Mouse (Mus musculus) lung, postnatal 0 days (tissue): Measurements from ENCODE around the gene Med13l. TPM values are rescaled to one million over a fixed set of nuclear protein-coding genes. Genes with fewer than 3 reads are reported as not detected.

Experiments used
- ATAC-seq: fragments of 200-750 bp; cut with Nextera tagmentation; 2 replicates; pipeline ENCODE4 v1.8.0; 2017; ENCODE audit warnings: moderate library complexity
- DNase-seq: peaks from one replicate; pipeline ENCODE4 v3.0.0-alpha.2; 2016; ENCODE audit warnings: low spot score
- H3K27ac ChIP-seq: fragments of 300-500 bp; sonication (generic); 2 replicates; pipeline ENCODE4 v1.5.1; 2014; ENCODE audit warnings: antibody characterized with exemption, mild to moderate bottlenecking, low read length, mixed read lengths
- H3K27me3 ChIP-seq: fragments of 300-500 bp; sonication (generic); replicated peaks from 2 replicates; pipeline ENCODE4 v1.6.1; 2014; ENCODE audit warnings: low read length, mixed read lengths; ENCODE audit not compliant: insufficient read depth
- H3K36me3 ChIP-seq: fragments of 300-500 bp; sonication (generic); 2 replicates; pipeline ENCODE4 v1.6.1; 2014; ENCODE audit warnings: low read length, mixed read lengths; ENCODE audit not compliant: insufficient read depth
- H3K4me1 ChIP-seq: fragments of 300-500 bp; sonication (generic); 2 replicates; pipeline ENCODE4 v1.6.1; 2014; ENCODE audit warnings: antibody characterized with exemption, low read depth, low read length, mixed read lengths; ENCODE audit not compliant: insufficient read depth
- H3K4me2 ChIP-seq: fragments of 300-500 bp; sonication (generic); replicated peaks from 2 replicates; pipeline ENCODE4 v1.6.1; 2014; ENCODE audit warnings: low read depth, mild to moderate bottlenecking, low read length, moderate library complexity, mixed read lengths
- H3K4me3 ChIP-seq: fragments of 300-500 bp; sonication (generic); 2 replicates; pipeline ENCODE4 v1.5.1; 2014; ENCODE audit warnings: low read depth, low read length
- H3K9ac ChIP-seq: fragments of 300-500 bp; sonication (generic); replicated peaks from 2 replicates; pipeline ENCODE4 v1.6.1; 2014; ENCODE audit warnings: low read depth, mild to moderate bottlenecking
- H3K9me3 ChIP-seq: fragments of 300-500 bp; sonication (generic); 2 replicates; pipeline ENCODE4 v1.6.1; 2016; ENCODE audit warnings: low read length, mixed read lengths
- CTCF ChIP-seq: IDR thresholded peaks from 2 replicates; pipeline ENCODE4 v1.5.1; 2016; ENCODE audit warnings: antibody characterized with exemption, mild to moderate bottlenecking
- EP300 ChIP-seq: IDR thresholded peaks from 2 replicates; pipeline ENCODE4 v1.6.1; 2016; ENCODE audit warnings: antibody characterized with exemption, mild to moderate bottlenecking, control low read depth
- whole genome bisulfite sequencing: fragments of 180-500 bp; shearing (Covaris S2); extraction: QIAGEN DNeasy Blood & Tissue Kit; methylation state at CpG from one replicate; pipeline ENCODE4 v1.1.7; 2014; 5-methylcytosine and 5-hydroxymethylcytosine counted together
- polyA plus RNA-seq: library from polyadenylated mRNA; unstranded; fragments of >200 nt; fragmentation: Nextera tagmentation; extraction: Ambion mirVana; gene quantifications from 2 replicates; pipeline ENCODE4 v1.2.1, GENCODE M21; 2015

Gene Med13l
- polyA plus RNA-seq, 1 experiment from 2014 or later = 10.1 TPM

DNA sequence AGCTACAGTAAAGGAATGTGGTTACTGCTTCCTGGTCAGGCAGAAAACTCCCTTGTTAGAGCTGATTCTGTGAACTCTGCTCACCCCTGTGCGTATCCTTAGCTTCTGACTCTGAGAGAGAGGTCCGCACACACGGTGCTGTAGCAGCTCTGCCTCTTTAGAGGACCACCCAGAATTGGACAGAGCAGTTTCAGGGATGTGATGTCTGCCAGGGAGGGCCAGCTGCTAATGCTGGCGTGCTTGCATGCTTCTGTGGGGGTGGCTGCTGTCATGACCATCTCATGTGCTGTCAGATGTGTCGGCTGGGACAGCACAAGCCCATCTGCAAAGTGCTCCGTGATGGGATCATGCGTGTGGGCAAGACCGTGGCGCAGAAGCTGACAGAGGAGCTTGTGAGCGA lies 186.5 kb downstream of the Med13l start:
- Histone ChIP-seq H3K9me3 (no peaks in the 10 kb centered on the region), H3K4me1 (no peaks in the 10 kb centered on the region), H3K4me3 (no peak overlapping the region), H3K36me3 (peaks cover 49% of the 10 kb centered on the region), H3K9ac (no peak overlapping the region), H3K4me2 (no peak overlapping the region), H3K27me3 (no peaks in the 10 kb centered on the region), H3K27ac (no peak overlapping the region)
- no peak for DNase-seq
- 80% methylated on average over 10 of the region's 10 CpGs for WGBS
- no peak for ATAC-seq
- TF ChIP-seq EP300 (no peak), CTCF (no peak)

DNA sequence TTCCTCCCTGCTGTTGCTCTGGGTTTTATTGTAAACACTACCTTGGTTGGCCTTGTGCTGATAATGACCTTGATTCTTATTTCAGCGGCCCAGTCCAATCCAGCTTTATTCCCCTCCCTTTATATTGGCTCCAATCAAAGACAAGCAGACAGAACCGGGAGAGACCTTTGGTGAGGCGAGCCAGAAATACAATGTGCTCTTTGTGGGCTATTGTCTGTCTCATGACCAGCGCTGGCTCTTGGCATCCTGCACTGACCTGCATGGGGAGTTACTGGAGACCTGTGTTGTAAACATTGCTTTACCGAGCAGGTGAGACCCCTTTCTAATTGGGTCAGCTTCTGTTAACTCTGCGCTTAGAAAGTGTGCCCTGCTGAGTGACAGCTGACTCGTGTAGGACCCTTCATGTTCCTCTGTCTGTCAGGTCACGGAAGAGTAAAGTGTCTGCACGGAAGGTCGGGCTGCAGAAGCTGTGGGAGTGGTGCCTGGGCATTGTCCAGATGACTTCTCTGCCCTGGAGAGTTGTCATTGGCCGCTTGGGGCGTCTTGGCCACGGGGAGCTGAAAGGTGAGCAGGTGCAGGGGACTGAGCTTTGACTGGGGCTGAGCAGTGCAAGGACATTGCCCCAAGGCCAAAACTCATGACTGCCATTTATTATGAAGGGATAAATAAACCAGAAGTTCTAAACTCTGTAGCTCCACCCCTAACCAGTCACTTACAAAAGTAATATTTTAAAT lies 191.1 kb downstream of the Med13l start:
- ATAC-seq (no peak), DNase-seq (no peak)
- H3K36me3 ChIP-seq = peaks cover 53% of the 10 kb centered on the region
- no peak overlapping the region for H3K9ac ChIP-seq
- TF ChIP-seq CTCF = no peak
- TF ChIP-seq EP300 = no peak
- H3K4me1 ChIP-seq = no peaks in the 10 kb centered on the region
- no peak overlapping the region for H3K27ac ChIP-seq
- no peak overlapping the region for H3K4me3 ChIP-seq
- H3K4me2 ChIP-seq = no peak overlapping the region
- H3K27me3 ChIP-seq = no peaks in the 10 kb centered on the region
- no peaks in the 10 kb centered on the region for H3K9me3 ChIP-seq
- WGBS = 76% methylated on average over 13 of the region's 13 CpGs

GRCm38 (mm10) chr5:118752868-118753267 lies 192.4 kb downstream of the Med13l start:
- Histone ChIP-seq H3K9me3 (no peaks in the 10 kb centered on the region), H3K4me2 (no peak overlapping the region), H3K9ac (no peak overlapping the region), H3K27me3 (no peaks in the 10 kb centered on the region), H3K4me1 (no peaks in the 10 kb centered on the region), H3K4me3 (no peak overlapping the region), H3K27ac (no peak overlapping the region), H3K36me3 (peaks cover 52% of the 10 kb centered on the region)
- DNase-seq (no peak), ATAC-seq (no peak)
- no peak for TF ChIP-seq CTCF
- no peak for TF ChIP-seq EP300
- WGBS = 81% methylated on average over 3 of the region's 3 CpGs

- Histone ChIP-seq H3K27ac (no peak overlapping the region), H3K9ac (no peak overlapping the region), H3K27me3 (no peaks in the 10 kb centered on the region), H3K4me2 (no peak overlapping the region), H3K4me1 (no peaks in the 10 kb centered on the region), H3K36me3 (peaks cover 54% of the 10 kb centered on the region), H3K9me3 (no peaks in the 10 kb centered on the region), H3K4me3 (no peak overlapping the region)
- 70% methylated on average over 10 of the region's 10 CpGs for WGBS
- TF ChIP-seq EP300 (no peak), CTCF (no peak)
- ATAC-seq = no peak
- no peak for DNase-seq
Measured at GRCm38 (mm10) chr5:118753471-118754044, 193.1 kb downstream of the Med13l start.

DNA sequence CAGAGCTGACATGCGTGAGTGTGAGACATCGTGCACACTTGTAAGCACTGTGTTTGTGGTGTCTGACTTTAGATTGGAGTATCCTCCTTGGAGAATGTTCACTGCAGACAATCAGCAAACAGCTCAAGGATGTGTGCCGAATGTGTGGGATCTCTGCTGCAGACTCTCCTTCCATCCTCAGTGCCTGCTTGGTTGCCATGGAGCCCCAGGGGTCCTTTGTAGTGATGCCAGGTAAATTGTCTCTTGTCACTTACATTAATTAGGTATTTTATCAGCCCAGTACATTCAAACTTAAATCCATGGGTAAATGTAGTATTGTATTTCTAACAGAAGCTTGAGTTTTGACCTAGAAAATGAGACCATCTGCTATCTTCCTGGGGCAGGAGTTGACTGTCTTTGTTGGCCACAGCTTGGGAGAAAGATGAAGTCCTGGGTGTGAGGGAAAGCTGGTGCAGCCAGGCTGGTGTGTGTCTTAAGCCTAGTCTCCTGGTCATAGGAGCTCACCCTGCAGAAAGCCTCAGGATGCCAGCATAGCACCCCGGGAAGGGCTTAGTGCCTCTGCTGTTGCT lies 193.8 kb downstream of the Med13l start:
- WGBS = 84% methylated on average over 4 of the region's 4 CpGs
- Histone ChIP-seq H3K4me1 (no peaks in the 10 kb centered on the region), H3K4me2 (no peak overlapping the region), H3K27ac (no peak overlapping the region), H3K36me3 (peaks cover 58% of the 10 kb centered on the region), H3K4me3 (no peak overlapping the region), H3K9me3 (no peaks in the 10 kb centered on the region), H3K9ac (no peak overlapping the region), H3K27me3 (no peaks in the 10 kb centered on the region)
- ATAC-seq (no peak), DNase-seq (no peak)
- TF ChIP-seq EP300 (no peak), CTCF (no peak)

DNA sequence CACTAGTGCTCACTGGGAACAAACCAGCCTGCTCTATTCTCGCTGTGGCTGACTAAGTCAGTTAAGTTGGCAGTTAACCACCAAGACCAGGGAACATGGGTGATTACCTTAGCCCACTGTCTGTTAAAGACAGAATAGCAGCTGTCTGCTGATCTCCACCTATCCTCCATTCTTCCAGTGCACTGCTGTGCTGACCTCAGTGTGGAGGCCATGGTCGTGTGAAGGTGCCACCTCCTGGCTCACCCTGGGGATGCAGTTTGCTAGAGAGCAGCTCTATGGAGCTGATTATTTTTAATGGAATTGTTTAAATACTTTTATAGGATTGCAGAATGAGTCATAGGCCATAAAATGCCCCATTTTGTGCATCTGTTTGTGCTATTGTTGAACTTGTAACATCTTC lies 195.6 kb downstream of the Med13l start:
- Histone ChIP-seq H3K9ac (no peak overlapping the region), H3K9me3 (no peaks in the 10 kb centered on the region), H3K36me3 (peaks cover 50% of the 10 kb centered on the region), H3K27ac (no peak overlapping the region), H3K4me2 (no peak overlapping the region), H3K4me1 (no peaks in the 10 kb centered on the region), H3K4me3 (no peak overlapping the region), H3K27me3 (no peaks in the 10 kb centered on the region)
- TF ChIP-seq EP300 (no peak), CTCF (peak; percentile 44; the same call in 1 of the 2 replicates)
- ATAC-seq = no peak
- WGBS = 58% methylated on average over 2 of the region's 2 CpGs
- DNase-seq = no peak
